Mouse (Mus musculus): Measurements from ENCODE around the gene Fam222a.

Fam222a gene

GRCm38 (mm10) chr5:114583046-114583445 lies 15.2 kb downstream of the Fam222a start:
- in situ Hi-C loops (cut with MboI, MseI) = no loop called here

- in situ Hi-C loops (cut with MboI, MseI) = no loop called here
Observed at GRCm38 (mm10) chr5:114583490-114584175, 15.8 kb downstream of the Fam222a start.

GRCm38 (mm10) chr5:114584293-114585104 lies 16.7 kb downstream of the Fam222a start:
- in situ Hi-C loops (cut with MboI, MseI) = no loop called here

- in situ Hi-C loops (cut with MboI, MseI) = no loop called here
Observed at GRCm38 (mm10) chr5:114585682-114586081, 17.9 kb downstream of the Fam222a start.

GRCm38 (mm10) chr5:114587908-114588307 lies 20.1 kb downstream of the Fam222a start:
- in situ Hi-C loops (cut with MboI, MseI) = no loop called here

GRCm38 (mm10) chr5:114588416-114588815 lies 20.6 kb downstream of the Fam222a start:
- in situ Hi-C loops (cut with MboI, MseI) = no loop called here

- in situ Hi-C loops (cut with MboI, MseI) = no loop called here
Observed at GRCm38 (mm10) chr5:114589026-114589425, 21.2 kb downstream of the Fam222a start.

- in situ Hi-C loops (cut with MboI, MseI) = no loop called here
Observed at GRCm38 (mm10) chr5:114589454-114589853, 21.6 kb downstream of the Fam222a start.

GRCm38 (mm10) chr5:114590043-114590913 lies 22.5 kb downstream of the Fam222a start:
- in situ Hi-C loops (cut with MboI, MseI) = no loop called here

- in situ Hi-C loops (cut with MboI, MseI) = no loop called here
Observed at GRCm38 (mm10) chr5:114591151-114591561, 23.3 kb downstream of the Fam222a start.

GRCm38 (mm10) chr5:114592463-114593160 lies 24.8 kb downstream of the Fam222a start:
- in situ Hi-C loops (cut with MboI, MseI) = no loop called here

GRCm38 (mm10) chr5:114593161-114593821 lies 25.5 kb downstream of the Fam222a start:
- in situ Hi-C loops (cut with MboI, MseI) = no loop called here

- in situ Hi-C loops (cut with MboI, MseI) = no loop called here
Observed at GRCm38 (mm10) chr5:114593949-114594348, 26.1 kb downstream of the Fam222a start.

GRCm38 (mm10) chr5:114594741-114595241 lies 27.0 kb downstream of the Fam222a start:
- in situ Hi-C loops (cut with MboI, MseI) = no loop called here

- in situ Hi-C loops (cut with MboI, MseI) = no loop called here
Observed at GRCm38 (mm10) chr5:114596604-114597003, 28.8 kb downstream of the Fam222a start.

GRCm38 (mm10) chr5:114597222-114597621 lies 29.4 kb downstream of the Fam222a start:
- in situ Hi-C loops (cut with MboI, MseI) = no loop called here

- in situ Hi-C loops (cut with MboI, MseI) = no loop called here
Observed at GRCm38 (mm10) chr5:114597652-114598051, 29.8 kb downstream of the Fam222a start.

GRCm38 (mm10) chr5:114602012-114602411 lies 34.2 kb downstream of the Fam222a start:
- in situ Hi-C loops (cut with MboI, MseI) = no loop called here

- in situ Hi-C loops (cut with MboI, MseI) = no loop called here
Observed at GRCm38 (mm10) chr5:114603975-114604374, 36.2 kb downstream of the Fam222a start.

- in situ Hi-C loops (cut with MboI, MseI) = no loop called here
Observed at GRCm38 (mm10) chr5:114604781-114605290, 37.0 kb downstream of the Fam222a start.

Data from T-helper 17 cell (primary cell).